Mouse (Mus musculus) cortical plate, adult 2 months (tissue): ENCODE results near the gene Gm12166. TPM values are rescaled to one million over a fixed set of nuclear protein-coding genes. Genes with fewer than 3 reads are reported as not detected.

ENCODE experiments used
- H3K27ac ChIP-seq: fragments of 200-500 bp; 2 replicates; pipeline ENCODE4 v1.5.1; 2012; ENCODE audit warnings: low read length, control low read depth, inconsistent platforms; ENCODE audit not compliant: insufficient read depth
- H3K4me1 ChIP-seq: fragments of 200-500 bp; 2 replicates; pipeline ENCODE4 v1.6.1; 2011; ENCODE audit warnings: low read length; ENCODE audit not compliant: control insufficient read depth, insufficient read depth
- H3K4me3 ChIP-seq: fragments of 200-500 bp; 2 replicates; pipeline ENCODE4 v1.5.1; 2011; ENCODE audit warnings: mild to moderate bottlenecking, low read length, control low read depth; ENCODE audit not compliant: insufficient read depth
- CTCF ChIP-seq: fragments of 200-500 bp; IDR thresholded peaks from 2 replicates; pipeline ENCODE4 v1.5.1; 2011; ENCODE audit warnings: mild to moderate bottlenecking, control low read depth, low read length; ENCODE audit not compliant: insufficient read depth; ENCODE audit errors: extremely low read depth
- POLR2A ChIP-seq: fragments of 200-500 bp; IDR thresholded peaks from 2 replicates; pipeline ENCODE4 v1.6.1; 2011; ENCODE audit warnings: mild to moderate bottlenecking, low read length, control low read depth; ENCODE audit not compliant: insufficient read depth; ENCODE audit errors: extremely low read depth
- polyA plus RNA-seq: library from polyadenylated mRNA; depleted of rRNA; stranded (reverse); fragments of >200 nt; gene quantifications from 2 replicates; pipeline ENCODE4 v1.2.3, GENCODE M21; 2012

The Gm12166 gene
- polyA plus RNA-seq, 1 experiment, result 6.8 TPM

DNA sequence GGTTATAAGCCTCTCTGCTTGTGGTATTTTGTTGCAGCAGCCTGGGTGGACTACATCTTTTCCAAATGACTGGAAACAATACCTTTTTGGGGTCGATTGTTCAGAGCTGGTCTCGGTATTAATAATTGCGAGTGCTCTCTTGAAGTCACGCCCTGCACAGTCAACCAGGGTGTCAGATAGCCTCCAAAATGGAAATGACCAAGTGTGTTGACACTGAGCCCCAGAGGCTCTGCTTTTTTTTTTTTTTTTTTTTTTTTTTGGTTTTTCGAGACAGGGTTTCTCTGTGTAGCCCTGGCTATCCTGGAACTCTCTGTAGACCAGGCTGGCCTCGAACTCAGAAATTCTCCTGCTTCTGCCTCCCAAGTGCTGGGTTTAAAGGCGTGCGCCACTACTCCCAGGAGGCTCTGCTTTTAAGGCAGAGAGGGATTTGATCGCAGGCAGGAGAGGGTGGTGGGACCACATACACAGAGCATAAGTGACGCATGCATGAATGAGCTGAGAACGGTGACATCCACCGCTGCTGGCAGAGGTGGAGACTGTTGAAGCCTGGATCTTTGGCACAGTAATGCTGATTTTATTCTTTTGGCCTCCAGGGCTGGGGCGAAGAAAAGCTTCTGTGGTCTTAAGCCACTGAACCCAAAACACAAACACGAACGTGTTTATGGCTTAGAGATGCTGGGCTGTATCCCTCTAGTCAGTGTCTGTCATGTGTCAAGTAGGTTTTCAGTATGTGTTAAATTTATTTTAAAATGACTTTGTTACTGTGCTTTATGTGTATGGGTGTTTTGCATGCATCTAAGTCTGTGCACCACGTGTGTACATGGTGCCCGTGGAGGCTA lies 21.9 kb upstream of the Gm12166 start:
- H3K27ac ChIP-seq, result no peak overlapping the region
- no peak overlapping the region for H3K4me3 ChIP-seq
- TF ChIP-seq POLR2A (no peak), CTCF (no peak)
- H3K4me1 ChIP-seq, result no peaks in the 10 kb centered on the region; the same call in 1 of the 2 replicates

DNA sequence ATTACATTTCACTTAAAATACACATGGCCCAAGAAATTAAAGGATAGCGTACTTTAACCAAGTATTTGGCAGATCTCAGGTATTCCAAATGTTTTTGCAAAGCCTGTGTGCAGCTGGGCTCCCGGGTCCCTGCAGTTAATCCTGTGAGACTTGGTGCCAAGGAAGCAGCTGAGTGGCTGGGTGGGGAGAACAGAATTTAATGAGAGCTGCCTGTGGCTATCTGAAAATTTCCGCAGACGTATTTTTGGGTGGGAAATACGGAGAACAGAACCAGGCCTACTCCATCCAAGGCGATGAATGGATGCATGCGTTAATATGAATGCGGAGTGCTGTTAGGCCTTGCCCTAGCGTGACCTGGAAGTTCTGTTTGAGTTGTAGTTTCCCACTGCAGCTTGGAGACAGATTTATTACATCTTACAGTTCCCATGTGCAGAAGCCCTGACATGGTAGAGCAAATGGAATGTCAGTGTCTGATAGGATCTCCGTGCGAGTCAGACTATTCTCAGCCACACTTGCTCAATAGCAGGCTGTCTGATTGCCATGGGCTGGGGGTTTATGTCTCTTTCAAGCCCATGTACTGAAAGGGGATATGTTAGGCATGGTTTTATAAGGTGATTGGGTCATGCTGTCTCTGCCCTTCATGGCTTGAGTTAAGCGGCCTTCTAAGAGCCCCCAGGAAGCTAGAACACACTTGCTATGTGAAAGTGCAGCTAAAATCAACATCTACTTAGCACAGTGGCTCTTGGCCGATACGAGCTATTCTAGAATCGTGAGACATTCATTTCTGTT lies 21.1 kb upstream of the Gm12166 start:
- Histone ChIP-seq H3K27ac (no peak overlapping the region), H3K4me1 (no peaks in the 10 kb centered on the region; the same call in 1 of the 2 replicates), H3K4me3 (no peak overlapping the region)
- TF ChIP-seq CTCF, result no peak
- TF ChIP-seq POLR2A, result no peak

DNA sequence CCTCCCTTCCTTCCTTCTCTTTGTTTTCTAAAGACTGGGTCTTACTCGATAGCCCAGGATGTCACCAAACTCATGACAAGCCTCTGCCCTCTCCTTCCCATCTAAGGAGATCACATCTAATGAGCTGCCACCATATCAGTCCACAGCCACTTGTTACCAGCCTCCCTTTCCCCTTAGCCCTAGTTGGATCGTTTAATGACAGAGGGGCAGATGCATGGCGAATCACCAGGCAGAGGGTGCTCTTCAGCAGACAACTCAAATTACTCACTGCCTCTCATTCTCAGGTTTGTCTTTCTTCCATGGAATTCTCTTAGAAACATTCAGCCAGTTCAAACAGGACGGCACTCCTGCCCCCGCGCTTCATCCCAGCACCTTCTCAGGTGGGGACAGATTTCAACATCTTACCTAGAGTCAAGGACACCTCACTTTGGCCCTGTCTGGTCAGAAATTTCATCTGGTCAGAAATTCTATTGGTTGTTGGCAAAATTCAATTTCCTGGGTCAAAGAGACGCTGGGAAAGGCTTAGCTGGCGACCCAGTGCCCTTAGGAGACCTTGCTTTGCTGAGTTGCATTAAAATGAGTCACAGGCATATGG lies 20.4 kb upstream of the Gm12166 start:
- no peak for TF ChIP-seq CTCF
- no peak for TF ChIP-seq POLR2A
- H3K4me1 ChIP-seq, result no peaks in the 10 kb centered on the region; the same call in 1 of the 2 replicates
- no peak overlapping the region for H3K4me3 ChIP-seq

DNA sequence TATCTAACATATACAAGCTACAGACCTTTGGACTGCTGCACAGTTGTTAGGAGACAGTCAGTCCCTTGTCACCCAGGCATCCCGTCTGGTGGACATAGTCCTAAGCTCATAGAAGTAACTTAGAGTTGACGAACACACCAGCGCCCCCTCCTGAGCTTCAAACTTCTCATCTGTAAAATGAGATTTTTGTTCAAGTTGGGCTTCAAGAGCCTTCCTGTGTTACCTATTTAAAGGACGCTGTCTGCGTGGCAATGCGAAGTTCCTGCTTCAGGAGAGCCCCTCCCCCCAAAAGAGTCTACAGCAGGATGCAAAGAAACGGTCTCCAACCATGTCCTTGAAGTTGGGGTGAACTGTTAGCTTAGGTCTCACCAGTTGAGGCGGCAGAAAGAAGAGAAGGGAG lies 18.7 kb upstream of the Gm12166 start:
- no peak overlapping the region for H3K27ac ChIP-seq
- H3K4me1 ChIP-seq, result peaks cover under 1% of the 10 kb centered on the region
- no peak overlapping the region for H3K4me3 ChIP-seq
- TF ChIP-seq CTCF (no peak), POLR2A (no peak)

More for the DNA sequence above, 20.4 kb upstream of the Gm12166 start:
- no peak overlapping the region for H3K27ac ChIP-seq

DNA sequence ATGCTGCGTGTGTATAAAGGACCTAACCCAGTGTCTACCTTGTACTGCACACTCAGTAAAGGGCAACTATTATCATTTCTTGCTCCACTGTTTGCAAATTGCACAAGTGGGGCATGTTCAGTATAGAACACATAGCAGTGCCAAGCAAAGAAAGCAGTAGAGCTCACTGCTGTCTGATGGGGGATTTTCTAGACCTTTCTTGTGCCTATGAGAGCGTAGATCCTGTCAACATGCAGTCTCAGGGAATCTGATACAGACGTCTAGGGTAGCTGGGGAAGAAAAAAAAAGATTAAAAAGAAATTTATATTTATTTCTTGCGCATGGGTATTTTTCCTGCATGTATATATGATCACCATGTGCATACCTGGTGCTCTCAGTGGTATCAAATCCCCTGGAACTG lies 18.0 kb upstream of the Gm12166 start:
- Histone ChIP-seq H3K27ac (no peak overlapping the region), H3K4me1 (peaks cover 1% of the 10 kb centered on the region), H3K4me3 (no peak overlapping the region)
- no peak for TF ChIP-seq POLR2A
- TF ChIP-seq CTCF, result no peak

DNA sequence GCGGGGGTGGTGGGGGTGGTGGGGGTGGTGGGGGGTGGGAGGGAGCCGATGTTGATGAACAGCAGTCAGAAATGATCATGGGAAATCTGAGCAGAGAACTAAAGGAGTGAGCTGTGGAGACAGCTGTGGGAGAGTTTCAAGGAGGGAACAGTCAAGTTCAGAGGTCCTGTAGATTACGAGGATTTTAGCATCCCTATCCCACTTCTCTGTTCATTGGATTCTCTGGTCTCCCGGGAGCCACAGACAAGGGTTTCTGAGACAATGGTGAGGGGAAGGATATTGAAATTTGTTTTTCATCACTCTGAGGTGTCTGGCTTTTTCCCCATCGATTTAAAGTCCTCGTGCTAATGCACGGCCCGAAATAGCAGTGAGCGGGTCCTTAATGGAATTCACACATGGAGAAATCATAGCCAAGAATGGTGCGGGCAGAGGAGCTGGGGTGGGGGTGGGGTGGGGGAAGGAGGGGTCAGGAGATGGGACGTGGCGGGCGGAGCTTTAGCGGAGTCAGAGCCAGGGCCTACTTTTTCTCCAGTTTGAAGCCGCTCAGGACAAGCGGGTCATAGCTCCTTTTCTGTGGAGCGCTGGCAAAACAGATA lies 17.4 kb upstream of the Gm12166 start:
- TF ChIP-seq CTCF (no peak), POLR2A (no peak)
- H3K4me1 ChIP-seq, result peaks cover 1% of the 10 kb centered on the region
- no peak overlapping the region for H3K27ac ChIP-seq
- H3K4me3 ChIP-seq, result no peak overlapping the region

DNA sequence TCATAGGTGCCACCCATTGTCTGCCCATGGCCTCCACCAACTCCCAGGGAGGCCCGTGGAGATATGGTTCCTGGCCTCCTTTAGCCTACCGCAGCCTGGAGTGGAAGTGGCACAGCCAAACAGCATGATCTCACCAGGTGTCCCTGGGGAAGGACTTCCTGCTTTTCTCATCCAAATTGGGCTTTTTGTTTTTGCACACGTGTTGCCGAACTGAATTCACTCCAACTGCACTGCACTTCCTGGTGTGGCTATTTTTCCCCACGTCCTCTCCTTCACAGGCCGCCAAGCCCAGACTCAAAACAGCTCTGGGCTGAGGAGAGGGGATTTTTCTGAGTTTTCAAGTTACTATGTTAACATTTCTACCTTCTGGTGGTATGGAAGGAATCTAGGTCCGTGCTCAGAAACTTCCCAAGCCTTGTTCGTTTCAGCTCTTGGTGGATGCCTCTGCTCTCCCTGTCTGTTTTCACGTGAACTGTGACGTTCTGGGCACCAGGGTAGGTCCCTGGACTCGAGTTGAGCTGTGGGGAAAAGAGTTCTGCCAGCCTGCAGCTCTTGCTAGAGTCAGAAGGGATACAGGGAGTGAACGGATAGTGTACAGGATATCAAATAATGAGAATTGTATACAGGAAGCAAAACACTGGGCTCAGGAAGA lies 16.8 kb upstream of the Gm12166 start:
- TF ChIP-seq POLR2A, result no peak
- H3K4me1 ChIP-seq, result peaks cover 1% of the 10 kb centered on the region
- no peak overlapping the region for H3K4me3 ChIP-seq
- no peak overlapping the region for H3K27ac ChIP-seq

DNA sequence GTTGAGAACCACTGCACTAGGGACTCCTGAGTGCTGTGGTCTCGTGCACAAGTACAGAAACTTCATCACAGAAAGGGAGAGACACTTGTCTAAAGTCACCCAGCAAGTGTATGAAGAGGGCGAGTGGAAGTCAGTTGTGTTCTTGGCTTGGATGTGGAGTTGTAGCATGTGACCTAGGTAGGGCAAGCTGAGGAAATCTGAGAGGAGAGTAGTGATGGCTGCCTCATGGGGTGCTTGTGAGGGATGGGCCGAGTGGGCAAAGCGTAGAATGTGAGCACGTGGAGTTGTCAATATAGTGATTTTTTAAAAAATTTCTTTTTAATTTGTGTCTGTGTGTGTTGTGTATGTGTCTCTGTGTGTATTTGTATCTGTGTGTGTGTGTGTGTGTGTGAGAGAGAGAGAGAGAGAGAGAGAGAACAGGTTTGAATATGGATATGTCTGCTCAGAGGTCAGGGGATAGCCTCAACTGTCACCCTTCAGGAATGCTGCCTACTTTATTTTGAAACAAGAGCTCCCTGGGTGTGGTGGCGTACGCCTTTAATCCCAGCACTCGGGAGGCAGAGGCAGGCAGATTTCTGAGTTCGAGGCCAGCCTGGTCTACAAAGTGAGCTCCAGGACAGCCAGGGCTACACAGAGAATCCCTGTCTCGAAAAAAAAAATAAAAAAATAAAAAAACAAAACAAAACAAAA lies 15.4 kb upstream of the Gm12166 start:
- no peak for TF ChIP-seq POLR2A
- TF ChIP-seq CTCF, result no peak
- peaks cover 6% of the 10 kb centered on the region for H3K4me1 ChIP-seq
- H3K27ac ChIP-seq, result no peak overlapping the region
- H3K4me3 ChIP-seq, result no peak overlapping the region
